Mouse (Mus musculus) T-helper 2 cell (primary cell): ENCODE results near the gene Nkain1.

Experiments
- in situ Hi-C: fragments of 300-600 bp; cut with MboI, MseI; formaldehyde crosslinking; loops from one replicate; pipeline ENCODE4 v1.15.1; 2025; ENCODE audit warnings: high pct_unique_total_duplicates

Gene Nkain1

DNA sequence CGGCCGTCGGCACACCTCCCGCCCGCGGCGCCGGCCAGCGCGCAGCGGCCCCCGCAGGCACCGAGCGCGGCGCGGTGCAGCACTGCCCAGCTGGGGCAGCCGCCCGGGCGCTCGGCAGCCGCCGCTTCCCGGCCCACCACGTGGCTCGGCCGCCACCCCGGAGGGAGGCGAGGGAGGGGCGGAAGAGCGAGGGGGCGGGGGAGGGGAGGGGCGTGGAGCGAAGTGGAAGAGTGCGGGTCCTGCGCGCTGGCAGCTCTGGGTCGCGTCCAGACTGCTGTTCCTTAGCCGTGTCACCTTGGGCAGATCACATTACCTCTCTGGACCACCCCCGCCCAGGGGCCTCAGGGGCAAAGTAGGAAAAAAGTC lies at the start of gene Nkain1:
Gene Nkain1, minus strand, starts transcription at position 126 of the 366 bp plus-strand sequence.
- in situ Hi-C loops, result no loop called here

DNA sequence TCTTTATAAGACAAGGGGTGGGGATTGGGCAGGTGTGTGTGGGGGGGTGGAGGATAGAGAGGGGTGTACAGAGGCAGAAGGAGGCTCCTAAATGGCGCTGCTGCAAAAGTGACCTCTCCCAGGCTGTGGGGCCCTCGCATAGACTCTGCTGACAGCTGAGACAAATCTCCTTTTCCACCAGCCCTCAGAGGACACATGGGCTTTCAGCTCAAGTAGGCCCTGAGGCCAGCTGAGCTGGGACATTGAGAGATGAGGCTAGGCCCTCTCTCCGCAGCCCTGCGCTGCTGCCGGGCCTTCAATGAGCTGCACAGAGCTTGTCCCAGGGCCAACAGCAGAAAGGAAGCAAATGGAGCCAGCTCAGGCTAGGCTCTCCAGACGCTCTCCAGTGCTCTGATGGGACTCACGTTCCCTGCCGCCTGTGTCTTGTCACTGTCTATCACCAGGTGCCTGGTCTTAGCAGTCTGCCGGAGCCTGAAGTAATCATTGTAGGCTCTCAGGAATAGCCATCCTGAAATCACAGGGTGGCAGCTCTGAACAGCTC lies 4.8 kb upstream of the Nkain1 start:
- in situ Hi-C loops, result loop anchor here (5.0 kb wide), 1 partner anchor 192 kb away; no protein-coding TSS in a partner anchor

DNA sequence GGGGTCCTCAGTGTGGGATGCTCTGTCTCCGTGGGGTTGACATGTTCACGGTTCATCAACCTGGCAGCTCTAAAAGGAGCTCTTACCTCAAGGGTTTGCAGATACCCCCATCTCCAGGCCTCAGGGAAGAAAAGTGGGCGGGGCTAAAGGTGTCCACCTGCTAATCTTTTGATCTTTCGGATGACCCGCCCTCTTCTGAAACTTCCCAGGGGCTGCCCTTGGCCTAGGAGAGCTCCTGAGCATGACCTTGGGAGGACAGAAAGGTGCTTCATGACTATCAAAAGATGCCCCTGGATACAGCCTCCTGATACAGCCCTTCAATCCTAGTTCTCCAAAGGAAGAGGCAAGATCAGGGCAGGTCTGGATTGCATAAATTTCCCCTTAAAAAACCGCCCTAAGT lies 3.1 kb upstream of the Nkain1 start:
- in situ Hi-C loops, result loop anchor here (5.0 kb wide), 1 partner anchor 190 kb away; no protein-coding TSS in a partner anchor

DNA sequence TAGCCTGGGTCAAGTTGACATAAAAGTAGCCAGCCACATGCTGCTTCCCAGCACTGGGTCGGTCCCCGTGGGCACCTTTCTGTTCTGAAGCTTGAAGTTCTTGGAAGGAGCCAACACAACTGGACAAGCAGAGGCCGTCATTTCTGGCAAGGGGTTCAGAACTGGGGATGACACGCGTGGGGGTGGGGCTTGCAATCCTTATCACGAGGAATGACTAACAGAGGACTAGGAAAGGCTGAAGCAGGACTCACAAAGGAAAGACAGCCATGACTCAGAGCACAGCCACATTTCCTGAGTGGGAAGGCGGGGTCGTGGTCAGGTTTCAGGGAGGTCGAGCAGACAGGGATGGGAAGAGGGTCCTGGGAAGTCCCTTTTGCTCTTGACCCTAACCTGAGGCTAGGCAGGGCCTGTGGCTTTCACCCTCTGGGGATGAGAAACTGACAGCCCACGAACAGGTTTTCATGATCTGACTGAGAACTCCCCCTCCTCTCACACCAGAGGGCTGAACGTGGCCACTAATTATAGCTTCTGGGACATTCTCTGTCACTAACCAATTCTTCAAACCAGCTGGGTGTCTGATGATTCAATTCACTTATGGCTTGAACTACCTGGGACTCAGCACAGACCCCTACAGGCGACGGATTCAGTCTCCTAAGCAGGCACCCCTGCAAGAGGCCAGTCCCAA lies 2.4 kb upstream of the Nkain1 start:
- in situ Hi-C loops, result loop anchor here (5.0 kb wide), 1 partner anchor 189 kb away; no protein-coding TSS in a partner anchor

DNA sequence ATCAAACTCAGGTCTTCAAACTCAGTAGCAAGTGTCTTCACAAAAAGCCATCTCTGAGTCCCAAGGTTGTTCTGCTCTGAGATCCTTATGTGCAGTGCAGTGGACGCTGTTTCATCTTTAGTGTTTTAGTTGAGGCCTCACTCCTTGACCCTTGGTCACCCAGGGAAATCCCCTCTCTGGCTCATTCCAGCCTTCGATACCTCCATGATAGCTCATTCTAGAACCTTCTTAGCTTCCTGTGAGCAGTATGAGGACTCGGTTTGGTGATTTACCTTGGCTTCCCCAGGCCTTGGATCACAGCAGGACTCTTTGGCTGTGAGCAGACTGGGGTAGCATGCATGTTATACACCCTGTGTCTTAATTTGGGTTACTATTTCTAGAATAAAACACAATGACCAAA lies 1.6 kb upstream of the Nkain1 start:
- in situ Hi-C loops, result loop anchor here (5.0 kb wide), 1 partner anchor 188 kb away; no protein-coding TSS in a partner anchor

DNA sequence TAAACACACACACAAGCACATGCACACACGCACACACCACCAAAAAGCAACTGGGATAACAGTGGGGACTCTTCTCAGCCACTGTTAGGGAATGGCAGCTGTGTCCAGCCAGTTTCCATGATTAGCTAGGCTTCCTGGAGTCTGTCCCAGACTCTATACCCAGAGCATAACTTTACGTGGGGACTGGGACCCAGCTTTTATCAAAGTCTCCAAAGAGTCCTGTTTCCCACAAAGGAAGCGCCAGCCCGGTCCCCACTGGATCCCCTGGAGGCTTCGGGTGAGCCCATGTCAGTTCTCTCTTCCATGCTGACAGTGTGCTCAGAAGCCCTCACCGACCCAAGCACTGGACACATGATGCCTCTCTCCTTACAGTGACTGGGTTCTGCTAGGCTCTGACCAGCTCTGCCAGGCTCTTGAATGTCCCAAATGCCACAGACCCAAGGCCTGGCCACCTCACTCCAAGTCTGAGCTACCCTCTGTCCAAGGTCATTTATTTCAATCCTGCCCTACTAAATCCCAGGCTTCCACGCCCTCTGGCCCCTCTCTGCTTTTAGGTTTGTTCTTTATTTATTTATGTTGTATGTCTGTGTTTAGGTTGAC lies 988 bp upstream of the Nkain1 start:
- in situ Hi-C loops, result loop anchor here (5.0 kb wide), 1 partner anchor 188 kb away; no protein-coding TSS in a partner anchor

DNA sequence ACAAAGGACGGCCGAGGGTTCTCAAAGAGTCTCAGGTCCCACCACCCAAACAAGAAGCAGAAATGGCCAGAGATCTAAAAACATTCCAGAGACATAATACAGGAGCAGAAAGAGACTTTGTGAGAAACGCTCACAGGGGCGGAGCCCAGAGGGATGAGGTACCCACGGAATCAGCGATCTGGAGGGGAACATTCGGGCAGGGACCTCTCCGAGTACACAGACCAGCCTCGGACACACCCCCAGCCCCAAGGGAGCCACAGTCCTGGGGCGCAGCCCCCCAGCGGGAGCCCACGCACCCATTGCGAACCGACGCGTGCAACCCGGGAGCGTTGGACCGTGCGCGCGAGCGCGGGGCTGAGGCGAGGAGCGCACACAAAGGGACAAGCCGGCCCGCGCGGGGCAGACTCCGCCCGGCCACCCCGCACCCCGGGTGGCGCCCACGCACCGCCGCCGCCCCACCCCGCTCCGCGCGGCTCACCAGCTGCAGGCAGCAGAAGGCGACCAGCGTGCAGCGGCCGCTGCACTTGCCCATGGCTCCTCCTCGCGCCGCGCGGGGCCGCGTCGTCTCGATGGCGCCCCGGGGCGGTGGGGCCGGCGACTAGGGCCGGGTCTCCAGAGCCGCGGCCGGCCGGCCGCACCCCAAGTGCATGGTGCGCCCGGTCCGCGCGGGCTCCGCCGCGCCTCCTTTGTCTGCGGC lies 474 bp downstream of the Nkain1 start:
- in situ Hi-C loops, result no loop called here

DNA sequence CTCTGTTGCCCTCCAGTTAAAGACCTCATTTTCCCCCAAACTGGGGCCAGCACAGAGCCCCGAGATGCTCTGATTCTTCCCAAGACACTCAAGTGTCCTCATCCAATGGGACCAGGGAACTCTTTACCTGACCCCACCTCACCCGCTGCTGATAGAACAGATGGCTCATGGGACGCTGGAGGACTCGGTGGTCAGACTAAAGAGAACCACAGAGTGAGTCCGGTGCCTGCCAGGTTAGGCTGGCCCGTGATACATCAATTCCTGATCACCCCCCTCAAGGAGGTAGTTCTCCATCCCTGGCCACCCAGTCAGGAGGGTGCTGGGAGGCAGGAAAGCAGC lies 992 bp downstream of the Nkain1 start:
- in situ Hi-C loops, result no loop called here

DNA sequence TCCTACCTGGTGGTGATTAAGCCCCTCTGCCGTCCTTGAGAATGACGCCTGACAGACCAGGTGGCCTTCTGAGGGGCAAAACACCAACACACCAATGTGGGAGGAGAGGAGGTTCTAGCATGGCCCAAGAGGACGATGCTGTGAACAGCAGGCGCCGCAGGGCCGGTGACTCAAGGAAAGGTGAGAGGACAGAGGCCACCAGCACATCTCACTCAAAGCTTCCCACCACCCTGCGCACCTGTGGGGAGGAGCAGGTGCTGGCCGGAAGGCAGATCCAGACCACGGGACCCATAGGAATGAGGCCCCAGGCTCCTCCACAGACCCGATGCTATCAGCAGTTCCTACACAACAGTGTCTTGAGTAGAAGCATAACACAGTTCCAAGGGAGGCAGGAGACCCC lies 1.4 kb downstream of the Nkain1 start:
- in situ Hi-C loops, result no loop called here

DNA sequence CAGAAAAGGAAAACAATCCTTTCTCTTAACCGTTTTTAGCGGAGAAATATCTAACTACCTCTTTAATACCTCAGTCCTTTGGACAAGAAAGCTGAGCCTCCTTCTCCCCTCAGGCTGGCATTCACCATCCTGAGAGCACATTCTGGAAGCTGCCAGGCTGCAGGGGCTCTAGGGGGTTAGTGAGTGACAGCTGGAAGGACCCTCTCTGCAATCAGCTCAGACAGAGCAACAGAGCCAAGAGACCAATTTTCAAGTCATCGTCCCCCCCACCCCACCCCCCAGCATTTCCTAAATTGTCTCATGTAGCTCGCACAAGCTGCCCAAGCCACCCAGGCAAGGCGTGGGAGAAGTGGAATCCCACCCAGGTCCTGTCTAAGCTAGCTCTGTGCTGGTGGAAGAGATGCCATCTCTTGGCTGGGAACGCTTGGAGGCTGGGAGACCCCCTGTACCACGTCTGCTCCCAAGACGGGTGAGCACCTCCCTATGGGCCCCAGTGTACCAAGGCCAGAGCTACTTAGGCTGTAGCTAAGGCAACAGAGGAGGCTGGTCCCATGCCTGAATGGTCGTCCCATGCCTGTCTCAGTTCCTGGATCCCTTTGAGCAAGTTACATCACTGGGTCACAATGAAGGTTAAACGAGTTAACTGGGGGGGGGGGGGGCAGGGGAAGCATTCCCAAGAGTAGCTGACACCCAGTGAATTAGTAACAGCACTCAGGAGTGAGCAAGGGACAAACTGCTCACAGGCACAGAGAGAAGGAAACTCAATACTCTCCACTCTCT lies 2.8 kb downstream of the Nkain1 start:
- in situ Hi-C loops, result no loop called here

DNA sequence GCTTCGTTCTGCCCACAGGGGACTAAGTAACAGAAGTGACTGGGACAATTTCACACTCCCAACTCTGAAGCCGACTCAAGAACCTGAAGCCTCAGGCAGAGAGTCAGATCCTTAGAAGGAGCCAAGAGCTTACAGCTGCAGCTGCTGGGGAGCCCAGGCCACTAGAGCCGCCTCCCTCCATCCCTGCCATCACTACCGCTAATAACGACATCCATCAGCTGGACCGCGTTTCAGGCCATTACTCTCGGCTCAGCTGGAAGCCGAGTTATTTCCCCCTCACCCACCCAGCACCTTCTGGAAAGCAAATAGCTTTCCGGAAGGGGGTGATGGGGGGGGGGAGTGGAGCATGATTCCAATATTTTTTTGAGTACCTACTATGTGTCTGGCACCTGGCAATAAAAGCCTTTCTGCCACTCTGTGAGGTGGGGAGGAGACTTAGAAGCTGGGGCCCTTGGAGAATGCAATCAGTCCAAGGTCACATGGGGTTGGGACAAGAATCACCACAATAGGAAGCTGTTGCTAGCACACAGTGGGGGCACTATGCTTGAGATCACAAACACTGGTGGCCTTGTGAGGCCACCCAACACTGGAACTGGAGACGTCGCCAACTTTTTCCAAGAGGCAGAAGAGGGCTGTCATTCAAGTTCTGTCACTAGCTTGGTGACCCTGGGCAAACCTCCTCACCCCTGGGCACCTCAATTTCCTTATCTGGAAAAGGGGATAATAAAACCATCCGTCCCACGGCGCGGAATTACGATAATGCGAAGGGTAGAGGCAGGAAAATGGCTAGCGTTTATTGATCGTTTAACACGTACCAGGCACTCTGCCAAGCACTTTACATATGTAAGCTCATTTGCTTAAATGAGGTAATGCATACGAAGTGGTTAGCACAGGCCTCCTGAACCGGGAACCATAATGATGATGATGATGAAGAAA lies 5.7 kb downstream of the Nkain1 start:
- in situ Hi-C loops, result loop anchor here (5.0 kb wide), 1 partner anchor 64 kb away; no protein-coding TSS in a partner anchor

DNA sequence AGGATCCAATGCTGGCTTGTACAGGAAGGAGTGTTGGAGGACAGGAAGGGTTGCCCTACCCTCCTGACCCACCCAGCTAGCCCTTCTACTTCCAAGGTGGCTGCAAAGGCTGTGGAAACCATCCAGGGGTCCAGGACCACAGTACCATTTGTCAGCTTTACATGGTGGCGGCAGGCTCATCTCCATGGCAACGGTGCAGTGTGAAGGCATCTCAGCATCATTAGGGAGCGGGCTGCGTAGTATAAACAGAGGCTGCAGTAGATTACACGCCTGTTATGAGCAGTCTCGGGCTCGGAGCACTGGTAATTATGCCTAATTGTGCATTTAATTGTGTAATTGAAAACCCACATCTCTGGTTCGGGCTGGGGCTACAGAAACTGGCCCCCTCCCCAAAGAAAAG lies 10.2 kb downstream of the Nkain1 start:
- in situ Hi-C loops, result no loop called here

DNA sequence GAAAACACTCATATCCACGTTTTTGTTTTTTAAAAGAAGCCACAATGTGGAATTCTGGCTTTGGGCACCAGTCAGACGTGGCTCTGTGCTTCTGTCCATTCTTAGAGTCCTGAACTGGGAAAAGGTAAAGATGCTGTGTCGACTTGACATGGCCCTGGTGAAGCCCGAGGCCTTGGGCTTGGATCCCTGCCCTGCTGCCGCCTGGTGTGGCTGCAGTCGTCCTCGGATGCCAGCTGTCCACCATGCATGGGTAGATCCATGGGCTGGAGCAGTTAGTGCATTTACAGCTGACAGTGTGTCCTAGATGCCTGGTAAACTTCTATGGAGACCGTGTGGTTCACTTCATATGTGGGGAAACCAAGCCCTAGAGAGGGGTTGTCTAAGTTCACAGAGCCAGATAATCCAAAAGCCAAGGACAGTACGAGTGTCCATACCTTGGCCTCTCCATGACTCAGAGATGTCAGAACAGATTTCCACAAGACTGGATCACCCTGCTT lies 10.7 kb downstream of the Nkain1 start:
- in situ Hi-C loops, result no loop called here

DNA sequence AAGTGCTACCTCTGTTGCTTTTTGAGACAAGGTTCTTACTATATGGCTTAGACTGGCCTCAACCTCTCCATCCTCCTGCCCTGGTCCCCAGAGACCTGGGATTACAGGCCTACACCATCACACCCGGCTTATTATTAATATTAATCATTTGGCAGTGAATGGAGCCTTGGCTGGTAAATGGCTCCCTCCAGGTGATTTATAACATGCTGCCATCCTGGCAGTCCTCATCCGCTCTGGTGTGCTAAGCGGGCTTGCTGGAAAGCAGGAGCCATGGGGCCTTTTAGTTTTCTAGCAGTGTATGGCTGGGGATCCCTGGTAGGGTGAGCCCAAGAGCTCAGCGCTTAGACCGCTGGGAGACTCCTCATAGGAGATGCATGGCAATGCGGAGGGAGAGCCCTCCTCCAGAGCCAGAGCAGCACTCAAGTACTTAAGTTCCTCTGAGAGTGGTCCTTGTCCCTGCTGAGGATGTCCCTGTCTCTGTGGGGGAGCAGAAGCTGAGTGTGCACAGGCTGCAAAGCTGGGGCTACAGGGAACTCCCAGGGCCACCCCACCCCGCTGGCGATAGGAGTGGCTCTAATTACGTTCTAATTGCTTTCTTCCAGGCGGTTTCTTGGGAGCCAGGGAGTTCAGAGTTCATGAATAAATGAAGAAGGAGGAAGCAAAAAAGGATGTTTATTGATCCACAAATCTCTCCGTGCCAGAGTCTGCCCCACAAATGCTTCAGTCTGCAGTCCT lies 13.2 kb downstream of the Nkain1 start:
- in situ Hi-C loops, result no loop called here

DNA sequence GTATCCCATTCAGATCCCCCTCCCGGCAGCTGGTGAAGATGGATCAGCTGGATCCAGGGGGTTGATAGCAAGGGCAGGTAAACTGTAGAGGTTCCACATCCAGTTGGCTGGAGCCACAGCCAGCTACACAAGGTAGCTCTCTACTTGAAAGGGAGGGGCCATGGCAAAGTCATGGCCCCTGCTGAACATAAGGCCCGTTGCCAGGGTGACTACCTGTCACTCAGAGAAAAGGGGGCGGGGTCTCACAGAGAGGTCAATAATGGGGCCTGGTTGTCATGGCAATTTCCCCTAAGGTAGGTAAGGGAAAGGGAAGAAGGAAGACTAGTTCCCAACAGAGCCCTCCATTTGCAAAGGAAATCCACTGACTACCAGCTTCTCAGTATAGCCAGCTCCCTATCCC lies 14.8 kb downstream of the Nkain1 start:
- in situ Hi-C loops, result no loop called here

DNA sequence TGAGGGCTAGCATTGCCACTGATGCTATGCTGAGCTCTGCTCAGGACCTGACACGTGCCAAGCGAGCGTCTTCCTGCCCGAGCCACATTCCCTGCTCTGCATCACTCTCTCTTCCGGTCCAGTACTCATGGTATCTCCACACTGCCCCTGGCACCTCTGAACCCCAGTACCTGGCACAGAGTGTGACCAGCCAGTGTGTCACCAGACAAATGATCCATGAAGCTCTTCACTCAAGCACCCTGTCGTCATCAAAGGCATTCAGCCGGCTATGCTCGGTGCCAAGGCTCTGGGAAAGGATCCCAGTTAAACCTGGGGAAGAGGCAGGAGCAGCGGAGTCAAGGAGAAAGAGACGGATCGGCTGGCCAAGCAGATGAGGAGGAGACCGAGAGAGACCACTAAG lies 16.1 kb downstream of the Nkain1 start:
- in situ Hi-C loops, result no loop called here

DNA sequence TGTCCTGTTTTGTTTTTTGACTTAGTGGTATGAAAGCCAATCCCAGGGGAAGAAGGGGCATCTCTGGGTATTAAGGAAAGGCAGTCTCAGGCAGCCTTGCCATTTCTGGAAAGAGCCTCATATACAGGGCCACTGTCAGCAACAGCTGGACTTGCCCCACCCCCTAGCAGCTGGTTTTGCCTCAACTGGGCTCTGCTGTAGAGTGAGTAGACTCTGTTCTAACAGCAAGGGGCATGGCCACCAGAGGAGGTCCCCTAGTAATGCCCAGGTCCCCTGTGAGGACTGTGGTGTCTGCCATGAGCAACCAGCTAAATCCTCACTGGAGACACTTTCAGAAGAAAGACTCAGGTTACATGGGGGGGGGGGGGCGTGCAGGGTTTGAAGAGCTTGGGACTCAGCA lies 17.0 kb downstream of the Nkain1 start:
- in situ Hi-C loops, result no loop called here

DNA sequence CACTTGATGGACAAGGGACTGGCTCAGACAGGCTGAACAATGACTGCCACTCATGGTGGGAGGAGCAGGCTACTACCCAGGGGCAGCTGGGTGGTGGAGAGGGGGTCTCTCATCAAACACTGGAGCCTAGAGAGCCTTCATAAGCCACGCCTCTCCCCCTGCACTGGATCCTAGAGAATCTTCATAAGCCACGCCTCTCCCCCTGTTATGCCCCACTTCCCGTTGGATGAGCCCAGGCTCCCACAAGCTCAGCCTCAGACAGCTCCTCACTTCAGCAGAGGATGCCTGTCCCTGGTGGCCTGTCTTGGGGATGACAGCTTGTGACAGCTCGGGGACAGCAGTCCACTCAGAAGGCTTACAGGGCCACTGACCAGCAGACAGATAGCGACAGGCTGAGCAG lies 17.7 kb downstream of the Nkain1 start:
- in situ Hi-C loops, result no loop called here

DNA sequence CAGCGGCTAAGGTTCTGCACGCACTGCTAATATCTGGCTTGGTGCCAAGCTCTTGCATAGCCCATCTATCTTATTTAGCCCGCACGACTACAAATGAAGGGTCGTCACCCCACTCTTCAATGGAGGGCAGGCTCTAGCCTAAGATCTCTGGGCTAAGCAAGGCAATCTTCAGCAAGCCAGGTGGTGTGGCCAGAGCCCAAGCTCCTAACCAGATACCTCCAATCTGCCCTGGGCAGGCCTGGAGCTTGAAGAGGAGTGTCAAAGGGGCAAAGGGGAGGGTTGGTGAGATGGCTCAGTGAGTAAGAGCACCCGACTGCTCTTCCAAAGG lies 20.9 kb downstream of the Nkain1 start:
- in situ Hi-C loops, result no loop called here
